Mouse (Mus musculus) large intestine, adult 2 months (tissue): ENCODE data around the gene Enpp4. TPM values are rescaled to one million over a fixed set of nuclear protein-coding genes. Genes with fewer than 3 reads are reported as not detected.

Source experiments
- DNase-seq: peaks from one replicate; pipeline ENCODE4 v3.0.0-alpha.2; 2012; ENCODE audit warnings: low read depth, low spot score
- WGBS: fragments of 180-500 bp; shearing (Covaris S2); methylation state at CpG from one replicate; pipeline ENCODE4 v1.1.7; 2018; 5-methylcytosine and 5-hydroxymethylcytosine counted together
- polyA plus RNA-seq: library from polyadenylated mRNA; depleted of rRNA; stranded (reverse); fragments of >200 nt; gene quantifications from 2 replicates; pipeline ENCODE4 v1.2.3, GENCODE M21; 2012

Gene Enpp4
- polyA plus RNA-seq, 1 experiment: 2.7 TPM

- WGBS: 18% methylated on average over 9 of the region's 9 CpGs
These were observed 4.7 kb downstream of the Enpp4 start for GRCm38 (mm10) chr17:44100906-44101305.

DNA sequence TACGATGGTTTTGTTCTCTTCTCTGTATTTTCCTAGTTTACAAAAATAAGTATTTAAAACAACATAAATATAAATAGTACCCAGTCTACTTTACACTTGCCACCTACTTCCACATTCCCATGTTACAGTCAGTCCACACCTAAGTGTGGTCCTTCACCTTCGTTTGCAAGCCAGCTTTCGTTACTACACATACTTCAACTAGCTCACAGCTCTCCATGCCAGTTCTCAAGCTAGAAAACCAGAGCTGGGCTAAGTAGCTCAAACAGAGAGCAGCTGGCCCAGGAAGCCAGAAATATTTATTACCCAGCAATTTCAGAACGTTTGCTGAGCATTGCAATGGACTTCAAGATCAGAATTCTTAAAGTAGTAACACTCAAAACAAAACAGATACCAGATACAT lies 5.1 kb downstream of the Enpp4 start:
- WGBS: 35% methylated on average over 4 of the region's 4 CpGs
- DNase-seq: no peak

More at GRCm38 (mm10) chr17:44100906-44101305, 4.7 kb downstream of the Enpp4 start:
- no peak for DNase-seq

DNA sequence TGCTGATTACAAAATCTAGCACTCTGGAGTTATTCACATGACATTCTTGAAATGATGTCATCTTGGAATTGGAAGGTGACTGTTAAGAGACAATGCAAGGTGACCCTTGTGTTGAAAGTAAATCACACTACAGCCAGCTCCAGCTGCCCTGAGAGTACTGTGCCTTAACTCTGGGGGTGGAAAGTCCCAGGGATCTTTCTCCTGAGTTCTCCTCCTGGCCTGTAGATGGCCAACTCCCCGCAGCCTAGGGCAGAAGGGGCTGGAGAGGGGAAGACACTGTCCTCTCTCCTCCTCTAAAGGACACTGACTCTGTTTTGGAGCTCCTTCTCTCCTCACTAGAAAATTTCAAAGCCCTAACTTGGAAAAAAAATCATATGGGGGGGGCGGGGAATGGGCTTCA lies 14.1 kb downstream of the Enpp4 start:
- WGBS: 73% methylated on average over 2 of the region's 2 CpGs
- no peak for DNase-seq

GRCm38 (mm10) chr17:44090916-44091315 lies 14.7 kb downstream of the Enpp4 start:
- WGBS: 75% methylated on average over 2 of the region's 2 CpGs
- DNase-seq: no peak

DNA sequence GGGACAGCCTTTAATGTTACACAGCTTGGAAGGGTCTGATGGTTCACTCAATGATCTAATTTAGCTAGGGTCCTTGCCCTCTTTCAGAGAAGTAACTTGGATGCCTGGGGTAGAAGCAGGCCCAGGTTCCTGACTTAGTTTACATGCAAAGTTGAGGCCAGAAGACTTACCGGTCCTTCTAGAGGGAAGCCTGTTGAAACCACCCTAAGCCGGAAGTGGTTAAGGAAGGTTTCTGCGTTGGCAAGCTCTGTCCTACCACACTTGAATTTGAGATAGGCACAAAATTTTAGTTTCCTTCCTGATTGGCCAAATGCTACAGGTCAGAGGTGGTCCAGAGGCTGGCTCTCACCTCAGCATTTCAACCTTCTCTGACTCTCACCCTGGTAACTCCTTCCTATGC lies 17.4 kb downstream of the Enpp4 start:
- 91% methylated on average over 3 of the region's 3 CpGs for WGBS
- DNase-seq: no peak

- 90% methylated on average over 4 of the region's 4 CpGs for WGBS
- DNase-seq: no peak
These were observed 22.5 kb downstream of the Enpp4 start for GRCm38 (mm10) chr17:44083156-44083555.

- WGBS: under 1% methylated on average over 31 of the region's 31 CpGs
- peak; percentile 78 for DNase-seq
These were observed 26.8 kb downstream of the Enpp4 start, which contains the start of gene Enpp5 for GRCm38 (mm10) chr17:44078631-44079350. Gene Enpp5 (plus strand): TSS chr17:44078813.

GRCm38 (mm10) chr17:44077843-44078160 lies 27.8 kb downstream of the Enpp4 start:
- DNase-seq: no peak
- WGBS: 67% methylated on average over 2 of the region's 2 CpGs

DNA sequence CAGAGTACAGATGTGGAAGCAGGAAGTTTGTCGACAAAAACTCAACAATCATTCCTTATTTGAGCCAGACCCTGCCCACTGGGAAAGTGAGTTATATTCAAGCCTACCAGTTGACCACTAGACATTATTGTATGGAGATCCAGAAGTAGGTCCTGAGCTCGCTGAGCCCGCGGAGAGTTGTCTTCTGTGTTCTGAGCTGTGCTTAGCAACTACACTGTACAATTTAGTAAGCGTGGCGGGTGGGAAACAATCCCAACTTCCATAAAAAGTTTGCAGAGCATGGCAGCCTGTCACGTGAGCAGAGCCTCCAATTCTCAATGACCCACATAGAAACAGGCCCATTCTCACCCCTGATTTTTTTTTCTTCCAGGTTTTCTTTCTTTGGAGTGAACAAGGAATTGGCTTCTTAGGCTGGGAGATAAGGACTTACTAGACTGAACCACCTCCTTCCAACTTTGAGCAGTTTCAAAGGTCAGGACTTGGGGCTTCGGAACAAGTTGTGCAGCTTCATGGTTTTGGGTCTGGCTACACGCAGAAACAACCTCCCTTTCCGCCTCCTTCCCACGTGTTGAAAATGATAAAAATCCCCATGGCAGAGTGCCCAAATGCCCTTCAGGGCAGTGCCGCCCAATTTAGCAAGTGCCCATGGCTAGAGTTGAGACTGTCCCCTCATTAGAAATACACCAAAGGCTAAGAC lies 28.3 kb downstream of the Enpp4 start:
- no peak for DNase-seq
- 54% methylated on average over 12 of the region's 12 CpGs for WGBS

DNA sequence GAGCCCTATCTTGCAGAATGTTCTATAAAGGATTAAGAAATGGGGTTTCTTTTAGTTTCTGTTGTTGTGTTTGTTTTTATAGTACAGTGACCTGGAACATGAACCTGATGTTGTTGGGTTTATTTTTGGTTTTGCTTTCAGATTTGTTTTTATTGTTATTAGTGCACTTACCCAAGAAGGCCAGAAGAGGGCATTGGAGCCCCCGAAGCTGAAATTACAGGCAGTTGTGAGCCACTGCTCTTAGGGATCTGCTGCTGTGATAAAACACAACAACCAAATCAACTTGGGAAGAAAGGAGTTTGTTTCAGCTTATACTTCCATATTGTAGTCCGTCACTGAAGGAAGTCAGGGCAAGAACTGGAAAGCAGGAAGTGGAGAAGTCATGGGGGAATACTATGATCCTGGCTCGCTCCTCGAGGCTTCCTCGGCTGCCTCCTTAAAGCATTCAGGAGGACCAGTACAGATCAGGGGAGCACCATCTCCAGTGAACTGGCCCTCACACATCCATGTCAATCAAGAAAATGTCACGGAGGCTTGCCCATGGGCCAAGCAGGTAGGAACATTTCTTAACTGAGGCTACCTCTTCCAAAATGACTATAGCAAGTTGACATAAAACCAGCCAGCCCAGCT lies 29.4 kb downstream of the Enpp4 start:
- DNase-seq: no peak
- 56% methylated on average over 6 of the region's 6 CpGs for WGBS

DNA sequence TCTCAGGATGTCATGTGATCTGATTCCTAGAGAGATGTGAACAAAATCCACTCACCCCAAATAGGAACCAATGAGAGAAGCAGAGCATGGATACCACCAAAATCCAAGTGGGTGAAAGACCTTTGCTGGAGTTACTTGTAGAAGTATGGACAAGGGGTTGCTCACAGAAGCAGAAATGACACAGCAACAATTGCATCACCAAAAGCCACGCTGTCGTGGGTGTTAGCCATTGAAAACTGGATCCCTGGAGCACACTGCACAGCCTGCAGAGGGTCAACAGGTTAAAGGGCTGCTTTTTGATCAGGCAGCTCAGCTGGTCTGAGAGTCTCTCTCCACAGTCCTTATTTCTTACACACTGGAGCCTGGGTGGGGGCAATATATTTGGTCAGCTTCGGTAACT lies 30.0 kb downstream of the Enpp4 start:
- no peak for DNase-seq
- 70% methylated on average over 3 of the region's 3 CpGs for WGBS

DNA sequence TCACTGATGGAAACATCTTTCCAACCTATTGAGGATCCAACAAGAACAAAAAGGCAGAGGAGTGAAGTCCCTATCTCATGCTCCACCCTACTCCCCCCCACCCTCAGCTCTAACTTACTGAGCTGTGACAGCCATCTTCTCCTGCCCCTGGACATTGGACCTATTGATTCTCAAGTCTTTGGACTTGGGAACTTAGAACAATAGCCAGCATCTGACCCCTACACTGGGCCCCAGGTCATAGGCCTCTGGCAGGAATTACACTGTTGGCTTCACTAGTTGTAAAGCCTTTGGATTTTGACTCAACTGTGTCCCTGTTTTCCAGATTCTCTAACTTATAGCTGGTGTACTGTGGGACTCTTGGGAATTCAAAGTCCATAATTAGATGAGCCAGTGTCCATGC lies 33.9 kb downstream of the Enpp4 start:
- no peak for DNase-seq

GRCm38 (mm10) chr17:44068876-44069275 lies 36.7 kb downstream of the Enpp4 start:
- DNase-seq: no peak
- WGBS: 74% methylated on average over 6 of the region's 6 CpGs

- WGBS: 64% methylated on average over 5 of the region's 5 CpGs
- no peak for DNase-seq
These were observed 44.2 kb downstream of the Enpp4 start for GRCm38 (mm10) chr17:44061289-44061890.

GRCm38 (mm10) chr17:44060781-44061180 lies 44.8 kb downstream of the Enpp4 start:
- WGBS: 89% methylated on average over 1 of the region's 1 CpGs
- DNase-seq: no peak

GRCm38 (mm10) chr17:44058145-44058544 lies 47.5 kb downstream of the Enpp4 start:
- no peak for DNase-seq

DNA sequence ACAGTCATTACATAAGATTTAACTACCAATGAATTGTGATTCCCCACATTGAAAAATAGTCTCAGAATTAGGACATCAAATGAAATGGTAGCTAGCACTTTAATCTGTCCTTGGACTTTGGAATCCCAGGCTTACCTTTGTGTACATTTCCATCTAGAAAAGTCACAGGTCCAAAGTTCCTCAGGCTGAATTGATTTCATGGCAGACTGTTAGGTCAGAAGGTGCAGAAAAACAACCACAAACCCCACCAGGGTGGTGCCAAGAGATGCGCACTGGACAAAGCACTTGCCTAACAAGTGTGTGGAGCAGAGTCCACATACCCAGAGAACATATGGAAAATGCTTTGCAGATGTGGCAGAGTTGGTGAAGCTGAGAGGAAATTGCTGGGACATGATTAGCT lies 48.5 kb downstream of the Enpp4 start:
- 71% methylated on average over 1 of the region's 1 CpGs for WGBS
- no peak for DNase-seq

- WGBS: 64% methylated on average over 4 of the region's 4 CpGs
These were observed 52.2 kb downstream of the Enpp4 start for GRCm38 (mm10) chr17:44053427-44053826.

More at GRCm38 (mm10) chr17:44053427-44053826, 52.2 kb downstream of the Enpp4 start:
- no peak for DNase-seq
